Mouse (Mus musculus): ENCODE results near the gene Slc25a39.
"Not testable (repeated sequence)": the region's sequence is repeated elsewhere in the genome, so short reads cannot be mapped to it uniquely, and the experiment has no call there.

Slc25a39 gene

DNA sequence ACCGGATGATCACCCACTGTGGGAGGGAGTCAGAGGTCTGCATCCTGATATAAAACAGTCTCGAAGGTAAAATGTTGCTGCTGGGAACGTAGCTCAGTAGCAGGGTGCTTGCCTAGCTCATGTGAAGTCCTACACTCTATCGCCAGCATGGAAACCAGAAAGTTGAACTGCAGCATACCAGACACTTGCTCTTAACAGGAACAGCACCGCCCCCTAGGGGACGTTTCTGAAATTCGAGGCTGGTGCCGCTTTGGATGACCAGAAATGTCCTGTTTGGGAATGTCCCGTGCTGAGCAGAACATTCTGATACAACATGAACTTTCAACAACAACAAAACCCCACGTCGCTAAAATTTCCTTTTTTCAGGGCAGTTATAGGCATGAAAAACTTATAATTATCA lies 4.0 kb upstream of the Slc25a39 start:
- peak; percentile 90 to 94 for DNase-seq (ENCODE audit: low spot score in 2 of 2)

GRCm38 (mm10) chr11:102411061-102411460 lies 3.3 kb upstream of the Slc25a39 start:
- no peak for DNase-seq (ENCODE audit: low spot score in 2 of 2)

GRCm38 (mm10) chr11:102410345-102410744 lies 2.6 kb upstream of the Slc25a39 start:
- DNase-seq (ENCODE audit: low spot score in 2 of 2): not testable (repeated sequence)

GRCm38 (mm10) chr11:102409795-102410330 lies 2.1 kb upstream of the Slc25a39 start:
- no peak for DNase-seq (ENCODE audit: low spot score in 2 of 2)

DNA sequence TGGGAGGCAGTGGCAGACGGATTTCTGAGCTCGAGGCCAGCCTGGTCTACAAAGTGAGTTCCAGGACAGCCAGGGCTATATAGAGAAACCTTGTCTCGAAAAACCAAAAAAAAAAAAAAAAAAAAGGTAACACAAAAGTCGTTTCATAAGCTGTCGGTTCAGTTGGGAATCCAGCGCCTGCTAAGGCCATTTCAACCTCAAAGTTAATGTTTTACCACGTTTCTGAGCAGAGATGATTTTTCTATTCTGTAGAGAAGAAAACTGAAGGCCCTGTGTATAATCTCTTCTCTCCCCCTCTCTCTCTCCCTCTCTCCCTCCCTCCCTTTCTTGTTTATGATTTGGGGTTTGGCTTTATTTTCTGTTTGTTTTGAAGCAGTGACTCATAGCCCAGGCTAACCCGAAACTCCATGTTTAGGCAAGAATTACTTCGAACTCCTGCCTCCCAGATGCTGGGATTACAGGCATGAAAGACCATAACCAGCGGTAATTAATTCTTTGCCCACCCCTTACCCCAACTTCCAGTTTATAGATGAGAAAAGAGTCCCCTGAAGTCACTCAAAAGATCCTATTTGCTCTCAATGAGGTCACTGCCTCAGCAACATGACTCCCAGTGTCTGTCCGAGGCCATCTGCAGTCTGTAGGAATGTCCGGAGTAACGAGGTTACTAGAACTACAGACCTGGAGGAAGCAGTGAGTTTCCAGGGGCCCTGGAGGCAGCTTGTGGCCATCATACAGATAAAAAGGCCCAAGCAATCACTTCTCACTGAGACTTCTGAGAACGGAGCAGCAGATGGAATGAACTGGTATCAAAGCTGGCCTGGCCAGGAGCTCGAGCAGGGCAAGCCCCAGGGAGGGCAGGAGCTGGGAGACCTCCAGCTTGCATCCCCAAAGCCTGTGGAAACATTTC lies 1.4 kb upstream of the Slc25a39 start:
- DNase-seq (ENCODE audit: low spot score in 2 of 2): no peak

GRCm38 (mm10) chr11:102408344-102408876 lies 664 bp upstream of the Slc25a39 start:
- DNase-seq (ENCODE audit: low spot score in 2 of 2): peak; percentile 92 to 97

DNA sequence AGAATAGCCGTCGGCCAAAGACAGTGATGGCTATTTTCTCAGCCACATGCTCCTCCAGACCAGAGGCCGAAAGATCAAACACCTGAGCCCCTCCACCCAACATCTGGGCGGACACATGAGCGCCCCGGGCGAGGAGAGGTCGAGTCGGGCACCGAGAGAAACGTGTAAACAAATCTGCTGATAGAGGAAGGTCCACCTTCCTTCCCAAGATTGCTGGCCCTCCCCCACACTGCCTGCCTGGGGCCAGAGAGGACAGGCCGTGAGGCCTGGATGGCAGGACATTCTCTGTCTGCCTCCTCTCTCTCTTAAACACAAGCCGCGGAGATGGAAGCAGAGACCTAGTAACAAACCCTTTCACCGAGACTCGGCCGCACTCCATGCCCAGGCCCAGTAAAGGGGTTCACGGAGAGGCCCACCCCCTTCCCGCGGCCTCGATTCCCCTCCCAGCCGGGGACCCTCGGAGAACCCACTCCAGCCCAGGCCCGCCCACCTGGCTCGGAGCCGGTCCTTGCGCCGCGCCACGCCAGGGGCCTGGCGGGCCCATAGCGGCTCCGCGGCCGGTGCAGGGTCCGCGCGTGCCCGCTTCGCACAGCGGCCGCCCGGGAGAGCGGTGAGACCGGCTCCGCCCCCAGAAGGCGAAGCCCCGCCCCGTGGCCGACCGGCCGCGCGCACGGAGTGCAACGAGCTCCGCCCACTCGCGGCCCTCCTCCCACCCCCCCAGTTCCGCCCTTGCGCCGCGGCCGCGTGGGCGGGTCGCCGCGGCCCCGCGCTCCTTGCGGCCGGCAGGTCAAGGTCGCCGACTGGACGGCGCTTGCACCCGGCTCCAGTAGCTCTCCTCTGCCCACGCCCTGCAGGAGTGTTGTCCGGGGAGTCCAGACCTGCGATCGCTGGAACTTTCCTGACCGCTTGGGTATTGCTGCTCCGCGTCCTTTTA lies 579 bp downstream of the Slc25a39 start:
- DNase-seq (ENCODE audit: low spot score in 2 of 2): peak; percentile 96 to 97

GRCm38 (mm10) chr11:102406401-102406800 lies 1.3 kb downstream of the Slc25a39 start:
- DNase-seq (ENCODE audit: low spot score in 2 of 2): peak; percentile 32 to 33

- DNase-seq (ENCODE audit: low spot score in 2 of 2): no peak
These were observed 2.0 kb downstream of the Slc25a39 start for GRCm38 (mm10) chr11:102405544-102406285.

DNA sequence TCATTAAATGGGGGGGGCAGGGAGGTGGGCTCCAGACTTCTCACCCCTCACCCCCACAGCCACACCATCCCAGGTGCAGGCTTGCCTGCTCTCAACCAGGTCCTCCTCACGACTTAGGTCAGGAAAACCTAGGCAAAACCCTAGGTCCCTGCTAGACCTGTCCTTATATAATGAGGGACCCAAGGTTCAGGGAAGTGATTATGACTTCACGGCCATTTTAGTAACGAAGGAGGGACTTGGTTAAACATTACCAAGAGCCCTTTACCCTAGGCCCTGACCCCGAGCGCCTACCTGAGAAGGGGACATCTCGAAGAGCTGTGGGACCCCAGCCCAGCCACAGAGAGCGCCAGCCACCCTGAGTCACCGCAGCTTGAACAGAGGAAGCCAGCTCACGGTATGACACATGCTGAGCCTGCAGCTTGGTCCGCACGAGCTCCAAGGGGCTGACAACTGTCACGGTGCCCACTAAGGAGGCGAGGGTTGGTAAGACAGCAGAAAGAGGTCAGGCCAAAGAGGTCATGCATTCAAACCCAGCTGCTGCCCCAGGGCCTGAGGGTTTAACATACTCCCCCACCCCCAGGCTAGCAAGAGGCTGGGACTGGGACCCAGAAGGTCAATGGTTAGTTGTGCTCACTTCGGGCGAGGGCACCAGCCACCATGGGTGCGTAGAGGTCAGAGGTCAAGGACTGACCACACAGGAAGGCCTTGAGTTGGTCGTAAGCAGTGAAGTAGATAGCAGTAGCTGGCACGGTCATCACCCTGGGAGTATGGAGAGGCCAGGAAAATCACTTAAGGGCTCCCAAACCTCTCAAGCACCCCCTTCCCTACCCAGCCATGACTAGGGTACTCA lies 3.4 kb downstream of the Slc25a39 start:
- no peak for DNase-seq (ENCODE audit: low spot score in 2 of 2)

- no peak for DNase-seq (ENCODE audit: low spot score in 2 of 2)
These were observed 4.1 kb downstream of the Slc25a39 start for GRCm38 (mm10) chr11:102403657-102404056.

DNA sequence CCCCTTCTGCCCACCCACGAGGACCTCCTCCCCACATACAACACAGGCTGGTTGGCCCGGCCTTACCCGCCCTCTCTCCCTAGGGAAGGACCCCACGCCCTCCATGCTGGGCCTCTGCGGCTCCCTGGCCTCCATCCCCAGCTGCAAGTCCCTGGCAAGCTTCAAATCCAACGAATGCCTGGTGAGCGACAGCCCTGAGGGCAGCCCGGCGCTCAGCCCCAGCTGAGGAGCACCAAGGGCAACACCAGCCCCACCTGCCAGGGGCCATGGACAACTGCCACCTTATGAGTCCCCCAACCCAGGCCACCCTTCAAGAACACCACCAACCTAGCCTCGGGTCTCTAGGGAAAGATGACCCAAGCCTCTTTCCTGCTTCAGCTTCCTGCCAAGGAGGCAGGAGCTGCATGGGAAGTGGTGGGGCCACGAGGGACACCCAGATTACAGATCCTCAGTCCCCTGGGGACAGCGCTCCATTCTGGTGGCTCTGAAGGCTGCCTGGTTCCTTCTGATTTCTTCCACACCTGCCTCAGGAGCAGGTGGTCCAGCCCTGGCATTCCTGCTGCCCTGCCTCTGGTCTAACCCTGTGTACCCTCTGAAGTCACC lies 5.7 kb downstream of the Slc25a39 start:
- DNase-seq (ENCODE audit: low spot score in 2 of 2): no peak

DNA sequence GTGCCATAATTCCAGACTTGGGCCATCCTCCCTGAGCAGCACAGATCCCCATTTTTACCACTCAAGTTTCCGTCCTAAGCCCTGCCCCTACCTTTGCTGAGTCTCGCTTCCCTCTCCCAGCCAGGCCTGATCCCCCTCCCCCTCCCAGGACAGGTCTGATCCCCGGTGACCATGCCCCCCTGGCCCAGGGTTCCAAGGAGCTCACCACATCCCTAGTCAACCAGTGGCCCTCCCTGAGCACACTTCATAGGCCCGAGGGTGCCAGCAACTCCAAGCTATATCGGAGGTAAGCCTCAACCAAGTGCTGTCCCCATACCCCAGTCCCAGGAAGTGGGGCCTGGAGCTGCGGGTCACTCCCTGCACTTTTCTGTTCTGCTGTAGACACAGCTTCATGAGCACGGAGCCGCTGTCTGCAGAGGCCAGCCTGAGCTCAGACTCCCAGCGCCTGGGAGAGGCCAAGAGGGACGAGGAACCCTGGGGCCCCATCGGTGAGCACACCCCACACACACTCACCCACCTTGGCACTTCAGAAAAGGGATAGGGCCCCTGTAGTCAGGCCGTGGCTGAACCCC lies 7.1 kb downstream of the Slc25a39 start:
- no peak for DNase-seq (ENCODE audit: low spot score in 2 of 2)

- peak in 1 of 2 experiments; percentile 42 for DNase-seq (ENCODE audit: low spot score in 2 of 2)
These were observed 8.1 kb downstream of the Slc25a39 start for GRCm38 (mm10) chr11:102399610-102400072.

GRCm38 (mm10) chr11:102399107-102399506 lies 8.6 kb downstream of the Slc25a39 start:
- DNase-seq (ENCODE audit: low spot score in 2 of 2): no peak

DNA sequence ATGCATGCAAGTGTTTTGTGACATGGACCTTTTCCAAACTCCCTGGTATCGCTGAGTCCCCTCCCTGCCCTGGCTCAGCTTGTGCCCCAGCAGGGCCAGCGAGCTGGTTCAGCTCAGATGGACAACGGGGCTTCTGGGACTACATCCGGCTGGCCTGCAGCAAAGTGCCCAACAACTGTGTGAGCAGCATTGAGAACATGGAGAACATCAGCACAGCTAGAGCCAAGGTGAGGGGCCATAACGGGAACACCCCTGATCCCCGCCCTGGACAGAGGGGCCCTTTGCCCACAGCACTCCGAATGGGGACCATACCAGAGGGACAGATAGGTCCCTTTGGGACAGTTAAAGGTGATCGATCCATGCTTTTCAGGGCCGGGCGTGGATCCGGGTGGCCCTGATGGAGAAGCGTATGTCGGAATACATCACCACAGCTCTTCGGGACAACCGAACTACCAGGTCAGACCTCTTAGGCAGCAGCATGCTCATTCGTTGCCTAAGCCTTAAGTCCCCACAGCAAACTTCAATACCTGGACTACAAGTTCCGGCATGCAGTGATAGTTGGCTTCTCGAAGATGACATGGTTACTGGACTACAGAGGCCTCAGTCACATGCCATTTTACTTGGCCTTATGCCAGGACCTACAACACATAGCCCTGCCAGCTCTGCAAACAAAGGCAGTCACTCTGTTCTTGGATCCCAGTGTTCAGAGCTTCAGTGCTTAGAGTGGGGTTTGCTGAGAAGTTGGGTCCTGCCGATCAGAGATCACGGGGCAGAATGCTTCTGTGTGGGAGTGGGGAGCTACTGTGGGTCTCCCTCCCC lies 9.5 kb downstream of the Slc25a39 start:
- DNase-seq (ENCODE audit: low spot score in 2 of 2): peak in 1 of 2 experiments; percentile 16

GRCm38 (mm10) chr11:102396671-102397141 lies 11.0 kb downstream of the Slc25a39 start:
- peak in 1 of 2 experiments; percentile 14 for DNase-seq (ENCODE audit: low spot score in 2 of 2)

- no peak for DNase-seq (ENCODE audit: low spot score in 2 of 2)
These were observed 11.5 kb downstream of the Slc25a39 start for GRCm38 (mm10) chr11:102396263-102396662.
